Mouse (Mus musculus) cerebellum, adult 9-11 months (tissue): ENCODE results near the gene Ltk.
"Not testable (repeated sequence)": the region's sequence is repeated elsewhere in the genome, so short reads cannot be mapped to it uniquely, and the experiment has no call there.

Source experiments
- DNase-seq: peaks from one replicate; pipeline ENCODE4 v3.0.0; 2022

Gene Ltk

GRCm38 (mm10) chr2:119758101-119758843 is 2.0 kb downstream of the Ltk start:
- peak; percentile 47 for DNase-seq

DNA sequence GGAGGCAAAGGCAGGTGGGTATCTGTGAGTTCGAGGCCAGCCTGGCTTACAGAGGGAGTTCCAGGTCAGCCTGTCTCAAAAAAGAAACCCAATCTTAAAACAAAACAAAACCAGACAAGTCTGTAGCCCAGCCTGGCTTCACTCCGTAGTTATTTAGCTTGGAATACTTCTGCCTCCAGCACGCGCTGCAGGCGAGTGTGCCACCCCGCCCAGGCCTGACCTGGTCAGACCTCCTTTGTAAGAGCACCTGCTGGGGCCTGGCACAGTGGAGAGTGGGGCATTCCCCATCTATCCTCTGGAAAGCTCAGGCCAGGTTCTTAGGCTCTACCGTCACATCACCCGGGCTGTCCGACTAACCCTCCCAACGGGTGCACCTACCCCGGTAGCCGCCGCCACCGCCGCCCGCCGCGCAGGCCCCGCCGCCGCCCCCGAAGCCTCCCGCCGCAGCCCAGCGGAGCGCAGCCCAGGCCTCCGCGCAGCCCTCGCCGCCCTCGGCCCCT is 2.6 kb downstream of the Ltk start:
- DNase-seq = peak; percentile 35

- DNase-seq = no peak
Observed at GRCm38 (mm10) chr2:119749260-119749659, 11.0 kb downstream of the Ltk start.

DNA sequence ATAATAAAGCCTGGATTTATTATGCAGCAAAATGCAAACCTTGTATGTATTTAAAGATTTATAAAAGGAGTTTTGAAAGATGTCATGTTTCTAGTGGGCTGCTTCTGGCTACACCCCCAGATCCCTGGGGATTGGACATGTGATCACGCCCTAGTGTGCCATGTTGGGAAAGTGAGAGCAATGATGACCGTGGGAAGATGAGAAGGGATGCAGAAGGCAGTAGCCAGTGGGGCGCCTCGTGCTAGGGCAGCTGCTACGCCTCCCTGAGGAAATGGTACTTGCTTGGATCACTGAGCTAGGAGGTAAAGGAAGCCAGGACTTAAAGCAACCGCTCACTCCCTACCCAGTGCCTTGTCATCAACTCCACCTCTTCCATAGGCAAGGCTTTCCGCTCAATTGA is 12.7 kb downstream of the Ltk start:
- DNase-seq = no peak

- DNase-seq = no peak
Observed at GRCm38 (mm10) chr2:119745281-119745680, 14.9 kb downstream of the Ltk start.

GRCm38 (mm10) chr2:119744163-119745111 is 15.8 kb downstream of the Ltk start:
- DNase-seq = no peak

- no peak for DNase-seq
Observed at GRCm38 (mm10) chr2:119743808-119744162, 16.4 kb downstream of the Ltk start.

- no peak for DNase-seq
Observed at GRCm38 (mm10) chr2:119743176-119743807, 16.9 kb downstream of the Ltk start.

DNA sequence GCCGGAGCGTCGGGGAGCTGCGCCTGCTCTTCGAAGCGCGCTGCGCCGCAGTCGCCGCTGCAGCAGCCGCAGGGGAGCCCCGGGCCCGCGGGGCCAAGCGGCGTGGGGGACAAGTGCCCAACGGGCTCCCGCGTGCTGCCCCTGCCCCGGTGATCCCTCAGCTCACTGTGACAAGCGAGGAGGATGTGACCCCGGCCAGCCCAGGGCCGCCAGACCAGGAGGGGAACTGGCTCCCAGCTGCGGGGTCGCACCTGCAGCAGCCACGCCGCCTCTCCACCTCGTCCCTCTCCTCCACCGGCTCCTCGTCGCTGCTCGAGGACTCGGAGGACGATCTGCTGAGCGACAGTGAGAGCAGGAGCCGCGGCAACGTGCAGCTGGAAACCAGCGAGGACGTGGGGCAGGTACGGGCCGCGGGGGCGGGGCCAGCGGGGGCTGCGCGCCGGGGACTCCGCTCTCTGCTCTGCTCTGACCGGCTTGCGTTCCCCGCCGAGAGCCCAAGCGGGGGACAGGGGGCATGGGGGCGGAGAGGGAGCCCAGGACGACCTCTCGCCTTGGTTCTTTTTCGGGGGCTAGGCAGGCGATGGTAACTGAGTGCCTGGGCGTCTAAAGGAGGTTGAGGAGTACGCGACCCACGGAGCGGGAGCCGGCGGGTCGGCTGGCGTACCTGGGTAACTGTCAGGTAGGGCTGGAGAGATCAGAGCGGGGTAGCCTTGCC is 17.6 kb downstream of the Ltk start:
- DNase-seq = no peak

DNA sequence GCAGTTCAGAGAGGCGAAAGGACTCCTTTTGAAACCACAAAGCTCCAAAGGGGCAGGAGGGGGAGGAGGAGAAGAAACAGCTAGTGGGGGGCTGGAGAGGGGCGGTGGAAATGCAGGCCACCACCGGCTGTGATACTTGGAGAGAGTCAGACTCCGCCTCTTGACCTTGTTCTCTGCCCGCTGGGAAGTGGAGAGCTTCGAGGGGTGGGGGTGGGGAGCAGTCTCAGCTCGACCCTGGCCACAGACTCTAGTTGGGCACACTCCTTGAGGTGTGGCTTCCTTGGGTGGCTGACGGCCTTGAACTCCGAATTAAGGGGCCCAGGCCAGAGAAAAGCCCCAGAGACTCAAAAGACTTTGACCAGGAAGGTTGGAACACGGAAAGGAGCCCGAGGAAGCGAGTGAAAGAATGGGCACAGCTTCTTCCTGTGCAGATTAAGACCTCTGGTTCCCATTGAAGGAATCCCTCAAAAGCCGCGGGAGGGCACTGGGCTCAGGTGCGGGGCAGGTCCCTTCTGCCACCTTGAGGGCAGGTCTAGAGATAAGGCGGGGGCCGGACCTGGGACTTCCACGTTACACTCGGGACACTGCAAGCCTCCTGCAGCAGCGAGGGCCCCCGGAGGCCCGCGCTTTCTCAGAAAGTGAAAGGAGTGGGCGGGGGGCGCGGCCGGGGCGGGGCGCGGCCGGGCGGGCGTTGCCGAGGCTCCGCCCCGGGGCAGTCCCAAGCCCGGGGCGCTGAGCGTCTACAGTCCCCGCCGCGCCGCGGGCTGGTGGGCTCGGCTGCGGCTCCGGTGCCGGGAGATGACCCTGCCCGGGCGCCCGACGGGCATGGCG is 18.4 kb downstream of the Ltk start, which contains the start of gene Itpka:
Itpka (plus strand) TSS at position 757 of the 831 bp plus-strand sequence.
- no peak for DNase-seq

DNA sequence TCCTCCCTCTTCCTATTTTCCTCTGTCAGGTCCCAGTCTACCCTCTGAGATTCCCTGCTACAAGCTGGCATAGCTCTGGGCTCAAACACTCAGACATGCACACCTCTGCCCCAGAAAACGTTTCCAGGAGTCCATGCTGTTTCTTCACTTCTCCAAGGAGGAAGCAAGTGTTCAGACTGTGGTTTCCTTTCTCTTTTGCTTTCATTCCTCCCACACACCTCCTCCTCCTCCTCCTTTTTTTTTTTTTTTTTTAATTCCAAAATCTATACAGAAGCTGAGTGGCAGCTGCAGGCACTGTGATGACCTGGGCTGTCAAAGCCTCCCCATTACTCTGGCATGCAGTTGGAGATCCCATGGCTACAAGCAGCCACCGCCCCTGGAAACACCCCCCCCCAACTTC is 19.7 kb downstream of the Ltk start:
- no peak for DNase-seq

DNA sequence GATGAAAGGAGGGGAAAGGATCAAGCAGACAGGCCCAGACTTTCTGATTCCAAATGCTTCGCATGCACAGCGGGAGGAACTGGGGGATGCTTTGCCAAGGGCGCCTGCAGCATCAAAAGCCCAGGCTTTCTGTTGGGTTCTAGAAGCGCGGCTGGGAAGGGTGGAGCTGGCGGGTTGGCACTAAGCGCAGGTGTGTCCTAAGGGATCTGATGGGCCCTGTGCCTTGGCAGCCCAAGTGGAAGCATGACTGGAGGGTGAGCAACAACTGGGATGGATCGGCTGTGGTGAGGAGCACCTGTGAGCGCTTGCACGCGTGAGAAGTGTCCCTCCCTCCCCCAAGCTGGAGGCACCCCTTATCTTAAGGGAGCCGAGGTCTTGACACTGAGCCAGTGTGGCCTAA is 23.1 kb downstream of the Ltk start:
- DNase-seq = no peak

DNA sequence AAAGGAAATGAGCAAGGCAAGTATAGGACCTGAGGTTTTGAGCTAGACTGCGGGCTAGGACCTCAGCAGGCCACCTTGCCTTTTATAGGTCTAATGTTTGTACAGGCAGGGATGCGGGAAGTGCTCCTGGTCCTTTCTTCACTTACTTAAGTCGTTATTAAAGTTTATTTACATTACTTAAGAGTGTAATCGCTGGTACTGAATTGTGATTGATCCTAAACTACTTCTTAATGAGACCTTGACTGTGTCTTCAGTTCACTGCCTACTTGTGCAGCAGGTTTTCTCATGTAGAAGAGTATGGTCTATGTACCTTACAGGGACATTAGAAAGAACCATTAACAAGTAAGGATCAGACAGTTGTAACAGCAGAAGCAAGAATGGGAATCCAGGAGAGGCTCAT is 29.5 kb downstream of the Ltk start:
- no peak for DNase-seq

GRCm38 (mm10) chr2:119727762-119728416 is 32.3 kb downstream of the Ltk start:
- DNase-seq = no peak

DNA sequence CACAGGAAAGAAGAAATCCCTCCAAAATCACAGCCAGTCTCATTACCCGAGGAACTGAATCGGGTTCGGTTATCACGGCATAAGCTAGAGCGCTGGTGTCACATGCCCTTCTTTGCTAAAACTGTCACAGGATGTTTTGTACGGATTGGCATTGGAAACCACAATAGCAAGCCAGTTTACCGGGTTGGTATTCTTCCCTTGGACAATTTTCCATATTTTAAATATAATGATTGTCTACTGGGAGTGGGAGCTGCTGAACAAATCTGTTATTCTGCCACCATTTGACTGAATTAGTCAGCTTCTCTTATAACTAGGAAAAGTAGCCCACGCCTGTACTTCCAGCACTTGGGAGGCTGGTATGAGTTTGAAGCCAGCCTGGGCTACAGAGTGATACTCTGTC is 39.2 kb downstream of the Ltk start:
- DNase-seq = no peak

GRCm38 (mm10) chr2:119715868-119716267 is 44.4 kb downstream of the Ltk start:
- DNase-seq = not testable (repeated sequence)

GRCm38 (mm10) chr2:119710011-119710410 is 50.2 kb downstream of the Ltk start:
- no peak for DNase-seq

- DNase-seq = no peak
Observed at GRCm38 (mm10) chr2:119707676-119708075, 52.6 kb downstream of the Ltk start.

GRCm38 (mm10) chr2:119703171-119703570 is 57.1 kb downstream of the Ltk start:
- no peak for DNase-seq
